Mouse (Mus musculus) testis, postnatal 14 days (tissue): Measurements from ENCODE around the gene Rnf217.
A peak's percentile ranks its signal among the peaks of the same experiment; 100 is the strongest.

Source experiments
- DNase-seq: peaks from one replicate; pipeline ENCODE4 v3.0.0; 2021; ENCODE audit warnings: low spot score

Gene Rnf217

DNA sequence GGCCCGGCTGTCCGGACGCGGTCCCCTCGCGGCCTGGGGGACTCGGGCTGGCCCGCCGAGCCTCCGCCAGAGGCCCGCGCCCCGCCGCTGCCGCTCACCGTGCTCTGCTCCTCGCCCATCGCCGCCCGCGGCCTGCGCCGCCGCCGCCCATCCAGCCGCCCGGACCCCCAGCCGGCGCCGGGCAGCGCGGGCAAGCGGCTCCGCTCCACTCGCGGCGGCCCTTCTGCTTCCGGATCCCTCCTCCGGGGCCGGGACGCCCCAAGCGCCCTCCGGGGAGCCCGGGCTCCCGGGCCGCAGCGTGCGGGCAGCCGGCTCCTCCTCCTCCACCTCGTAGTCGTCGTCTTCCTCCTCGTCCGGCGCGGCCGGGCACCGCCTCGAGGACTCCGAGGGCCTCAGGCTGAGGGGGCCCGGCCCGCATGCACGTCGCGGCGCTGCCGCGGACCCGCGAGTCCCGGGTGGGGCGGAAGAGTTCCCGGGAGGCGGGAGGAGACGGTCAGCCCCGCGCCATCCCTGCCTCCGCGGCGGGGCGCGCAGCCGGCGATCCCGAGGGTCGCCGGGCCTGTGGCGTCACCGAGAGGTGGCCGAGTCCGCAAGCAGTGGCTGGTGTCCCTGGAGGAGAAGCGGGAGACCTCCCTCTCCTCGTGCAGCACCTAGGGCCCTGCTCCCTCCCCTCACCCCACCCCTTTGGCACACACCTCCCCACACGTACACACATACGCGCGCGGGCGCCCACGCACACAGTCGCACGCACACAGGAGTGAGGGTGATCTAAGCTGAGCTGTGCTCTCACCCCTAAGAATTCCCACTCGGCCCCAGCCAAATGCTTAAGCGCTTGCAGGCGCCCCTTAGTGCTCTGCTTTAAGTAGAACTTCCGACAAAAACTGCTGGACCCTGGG lies at the start of gene Rnf217:
Rnf217 (minus strand) TSS at position 119 of the 896 bp plus-strand sequence.
- peak; percentile 81 for DNase-seq

DNA sequence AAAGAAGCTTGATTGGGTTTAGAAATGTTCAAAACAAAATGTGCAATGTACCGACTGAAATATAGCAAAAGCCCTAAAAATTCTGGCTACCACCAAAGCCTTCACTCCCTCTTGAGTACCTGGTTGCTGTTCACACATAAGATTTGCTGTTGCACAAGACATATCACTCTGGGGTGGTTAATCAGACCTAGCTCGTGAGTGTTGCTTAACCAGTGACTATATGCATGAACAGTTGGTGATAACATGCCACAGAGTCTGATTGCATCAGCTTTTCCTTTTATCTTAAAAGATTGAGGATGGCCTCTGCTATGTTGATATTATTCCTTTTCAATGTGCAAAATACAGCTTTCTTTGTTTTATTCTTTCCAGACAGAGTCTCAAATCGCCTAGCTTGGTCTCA lies 38.3 kb upstream of the Rnf217 start:
- no peak for DNase-seq

DNA sequence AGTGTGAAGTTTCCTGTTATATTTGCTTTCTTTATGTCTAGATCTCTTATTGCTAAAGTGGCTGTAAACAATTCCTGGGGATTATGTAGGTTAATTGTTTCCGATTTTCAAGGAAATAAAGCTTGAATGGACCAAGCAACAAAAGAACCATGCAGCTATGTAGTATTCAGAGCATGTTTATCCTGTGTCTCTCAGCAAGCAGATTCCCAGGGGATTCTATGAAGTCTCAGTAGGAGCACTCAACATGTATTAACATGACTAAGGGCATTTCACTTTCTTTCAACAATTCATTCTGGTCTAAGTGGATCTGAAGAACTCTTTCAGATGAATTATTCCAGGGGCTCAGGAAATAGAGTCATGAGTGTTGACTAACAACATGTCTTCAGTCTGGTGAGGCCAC lies 37.1 kb upstream of the Rnf217 start:
- DNase-seq = no peak

DNA sequence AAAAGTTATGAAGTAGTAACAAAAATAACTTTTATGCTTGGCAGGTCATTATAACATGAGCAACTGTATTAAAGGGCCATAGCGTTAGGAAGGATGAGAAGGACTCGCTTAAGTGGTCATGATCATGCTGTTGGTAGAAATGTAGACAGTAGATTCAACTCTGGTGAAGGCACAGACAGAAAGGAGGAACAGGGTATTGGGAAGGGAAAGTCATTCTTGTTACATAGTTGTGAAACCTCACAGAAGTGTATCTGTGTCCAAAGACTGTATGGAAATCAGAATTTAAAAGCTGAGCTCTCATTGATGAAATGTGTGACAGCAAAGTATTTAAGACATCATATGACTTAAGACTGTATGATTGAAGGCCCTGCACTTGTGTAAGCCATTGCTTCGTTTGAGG lies 26.1 kb upstream of the Rnf217 start:
- DNase-seq = no peak

DNA sequence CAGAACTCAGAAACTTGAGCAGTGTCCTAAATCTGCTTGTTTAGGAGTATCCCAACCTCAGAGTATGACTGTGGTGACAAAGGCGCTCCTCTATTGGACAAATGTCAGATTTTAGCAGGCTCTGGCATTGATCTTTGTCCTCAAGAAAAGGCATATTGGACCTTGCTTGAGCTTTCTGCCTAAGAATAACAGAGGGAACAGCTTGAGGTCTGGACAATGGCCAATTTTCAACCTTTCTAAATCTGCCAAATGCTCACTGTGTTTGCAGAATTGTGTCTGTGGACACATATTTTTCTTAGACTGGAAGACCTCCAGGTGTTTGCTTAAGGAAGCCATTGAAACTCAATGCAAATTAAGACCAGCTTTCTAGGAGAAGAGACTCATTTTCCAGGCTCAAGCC lies 23.0 kb upstream of the Rnf217 start:
- no peak for DNase-seq

DNA sequence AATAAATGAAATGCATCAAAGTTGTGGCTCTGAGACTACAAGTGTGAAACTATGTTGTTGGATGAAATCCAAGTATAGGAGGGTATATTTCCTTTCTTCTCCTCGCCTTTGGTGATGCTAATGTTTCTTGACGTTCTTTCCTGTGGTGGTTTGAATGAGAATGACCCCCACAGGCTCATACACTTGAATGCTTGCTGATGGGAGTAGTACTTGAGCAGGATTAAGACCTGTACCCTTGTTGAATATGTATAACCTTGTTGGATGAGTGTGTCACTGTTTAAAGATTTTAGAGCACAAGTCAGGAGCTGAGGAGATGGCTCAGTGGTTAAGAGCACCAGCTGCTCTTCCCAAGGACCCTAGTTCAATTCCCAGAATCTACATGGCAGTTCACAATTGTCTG lies 6.4 kb upstream of the Rnf217 start:
- DNase-seq = no peak

DNA sequence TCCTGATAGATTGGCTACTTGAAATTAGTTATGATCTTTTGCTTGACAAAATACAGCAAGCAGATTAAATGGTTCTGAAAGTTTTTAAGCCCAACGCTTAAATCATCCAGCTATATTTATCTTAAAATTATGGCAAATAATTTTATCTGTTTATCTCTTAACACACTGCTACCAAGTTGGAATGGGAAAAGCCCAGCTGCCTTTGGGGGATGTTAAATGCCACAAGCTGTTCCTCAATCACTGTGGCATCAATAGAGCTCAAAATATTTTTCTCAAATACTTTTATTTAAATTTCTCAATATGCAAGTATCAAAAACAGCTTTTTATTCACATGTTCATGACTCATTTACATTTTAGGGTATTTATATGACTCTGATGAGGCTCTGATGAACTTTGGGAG lies 5.1 kb upstream of the Rnf217 start:
- DNase-seq = no peak

DNA sequence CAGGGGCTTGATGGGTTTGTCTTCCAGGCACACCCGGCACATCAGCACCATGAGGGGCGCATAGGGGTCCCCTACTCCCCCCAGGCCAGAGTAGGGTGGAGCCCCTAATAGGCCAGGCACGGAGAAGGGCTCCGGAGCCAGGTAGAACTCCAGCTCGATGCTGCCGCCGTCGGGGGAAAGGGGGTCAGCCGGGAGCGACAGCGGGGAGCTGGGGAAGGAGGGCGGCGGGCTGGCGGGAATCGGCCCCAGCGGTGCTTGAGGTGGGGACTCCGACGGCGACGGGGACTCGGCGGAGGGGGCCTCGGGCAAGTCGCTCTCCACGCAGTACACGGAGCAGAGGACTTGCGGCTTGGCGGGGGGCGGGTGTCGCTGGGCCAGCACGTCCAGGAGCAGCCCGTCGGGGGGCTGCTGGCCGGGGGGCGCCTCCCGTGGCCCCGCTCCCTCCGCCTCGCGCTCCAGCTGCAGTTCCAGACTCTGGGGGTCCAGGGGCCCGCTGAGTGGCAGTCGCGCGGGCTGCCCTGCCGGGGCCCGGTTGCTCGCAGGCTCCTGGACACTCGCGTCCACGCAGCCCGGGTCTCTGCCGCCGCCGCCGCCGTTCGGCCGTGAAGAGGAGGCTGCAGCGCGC lies 431 bp downstream of the Rnf217 start:
- DNase-seq = peak; percentile 68

DNA sequence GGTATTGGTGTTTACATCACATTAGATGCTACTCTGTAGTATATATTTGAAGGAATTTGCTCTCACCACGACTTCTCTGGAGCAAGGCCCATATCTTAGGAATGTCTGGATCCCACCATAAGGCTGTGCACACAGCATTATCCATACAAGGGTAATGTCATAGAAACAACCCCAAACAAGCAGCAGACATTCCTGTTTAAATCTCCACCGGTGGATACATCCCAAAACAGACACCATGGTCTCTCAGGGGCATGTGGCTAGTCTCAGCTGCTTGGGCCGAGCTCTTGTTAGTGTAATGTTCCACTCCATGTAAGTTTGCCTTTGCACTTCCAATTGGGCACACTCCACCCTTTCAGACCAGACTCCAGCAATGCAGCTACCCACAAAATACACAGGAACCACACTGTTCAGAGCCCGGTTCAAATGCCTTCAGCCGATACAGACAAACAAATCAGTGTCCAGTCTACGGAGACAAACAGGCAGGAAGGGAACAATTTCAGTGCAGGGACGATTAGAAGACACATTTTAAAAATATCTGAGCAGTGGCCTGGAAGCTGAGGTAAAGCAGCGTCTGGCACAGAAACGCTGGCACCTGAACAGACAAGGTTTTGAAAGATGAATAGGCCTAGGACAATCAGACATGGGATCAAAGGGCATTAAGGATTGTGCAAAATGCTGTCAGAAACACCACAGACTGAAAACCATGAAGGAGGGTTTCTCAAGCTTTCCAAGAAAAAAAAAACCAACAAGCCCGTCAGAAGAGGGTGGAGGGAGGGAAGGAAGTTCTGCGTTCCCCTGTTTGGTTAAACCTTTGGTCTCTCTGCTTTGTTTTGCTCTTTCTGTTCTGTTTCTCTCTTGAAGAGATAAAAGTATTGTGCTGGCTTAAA lies 1.8 kb downstream of the Rnf217 start:
- no peak for DNase-seq

DNA sequence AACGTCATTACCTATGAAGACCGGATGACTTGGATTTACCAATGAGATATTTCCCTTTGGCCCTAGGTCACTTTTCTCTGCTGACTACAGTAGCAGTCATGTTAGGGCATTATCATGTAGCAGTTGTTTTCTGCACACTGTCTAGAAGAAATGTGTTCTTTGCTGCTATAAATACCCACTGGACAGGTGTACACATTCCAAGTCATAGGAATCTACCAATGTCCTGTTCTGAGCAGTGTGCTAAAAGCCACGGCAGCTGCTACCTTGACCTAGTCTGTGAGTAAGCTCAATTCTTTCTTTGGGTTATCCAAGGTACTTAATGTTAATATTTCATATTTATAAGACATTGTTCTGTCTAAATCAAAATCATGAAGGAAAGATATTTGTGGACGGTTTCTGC lies 5.1 kb downstream of the Rnf217 start:
- DNase-seq = no peak

DNA sequence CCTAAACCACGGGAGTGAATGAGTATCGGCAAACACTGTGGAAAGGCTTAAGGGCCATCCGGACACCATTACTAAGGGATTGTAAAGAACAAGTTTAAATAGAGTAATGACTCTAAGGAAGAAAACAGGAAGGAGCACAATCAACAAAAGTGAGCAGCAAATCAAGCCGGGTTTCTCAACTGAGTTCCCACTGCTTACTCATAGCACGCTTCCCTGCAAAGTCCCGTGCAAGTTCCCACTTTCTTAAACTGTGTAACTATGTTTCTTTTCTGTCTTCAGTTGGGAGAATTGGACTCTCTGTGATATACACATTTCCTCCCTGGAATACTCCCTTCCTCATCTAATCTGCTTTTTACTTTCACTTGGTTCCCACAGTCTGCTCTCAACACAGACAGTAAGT lies 8.9 kb downstream of the Rnf217 start:
- DNase-seq = peak; percentile 45

DNA sequence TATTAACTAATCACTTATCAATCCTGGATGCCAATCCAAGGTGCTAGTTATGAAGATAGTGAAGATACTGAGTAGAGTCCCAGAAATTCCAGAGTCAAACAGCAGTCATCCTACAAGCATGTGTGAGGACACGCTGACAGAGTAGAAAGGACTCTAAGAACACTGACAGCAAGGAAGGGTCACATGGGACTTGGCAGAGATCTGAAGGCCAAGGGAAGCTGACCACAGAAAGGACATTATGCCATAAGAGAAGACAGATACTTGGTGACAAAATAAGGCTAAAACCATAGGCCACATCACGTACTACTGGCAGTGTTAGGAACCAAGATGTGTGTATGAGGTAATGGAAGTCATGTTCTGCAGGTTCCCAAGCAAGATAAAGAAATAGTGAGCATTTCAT lies 11.1 kb downstream of the Rnf217 start:
- no peak for DNase-seq

DNA sequence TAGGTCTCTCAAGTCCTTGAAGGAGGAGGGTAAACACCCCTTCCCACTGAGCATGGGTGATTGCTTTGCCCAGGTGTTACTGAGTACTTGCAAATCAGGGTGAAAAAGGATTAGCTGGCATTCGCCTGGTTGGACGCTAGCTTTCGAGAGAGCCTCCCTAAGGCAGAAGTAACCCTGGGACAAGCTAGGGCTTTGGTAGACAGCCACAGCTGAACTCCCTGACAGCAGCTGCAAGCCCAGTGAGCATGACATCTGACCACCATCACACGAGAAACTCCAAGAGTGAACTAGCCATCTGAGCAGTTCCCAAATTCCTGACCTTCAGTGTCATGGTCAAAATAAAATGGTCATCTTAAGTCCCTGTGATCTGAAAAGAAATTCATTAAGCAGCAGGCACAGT lies 12.2 kb downstream of the Rnf217 start:
- DNase-seq = no peak

DNA sequence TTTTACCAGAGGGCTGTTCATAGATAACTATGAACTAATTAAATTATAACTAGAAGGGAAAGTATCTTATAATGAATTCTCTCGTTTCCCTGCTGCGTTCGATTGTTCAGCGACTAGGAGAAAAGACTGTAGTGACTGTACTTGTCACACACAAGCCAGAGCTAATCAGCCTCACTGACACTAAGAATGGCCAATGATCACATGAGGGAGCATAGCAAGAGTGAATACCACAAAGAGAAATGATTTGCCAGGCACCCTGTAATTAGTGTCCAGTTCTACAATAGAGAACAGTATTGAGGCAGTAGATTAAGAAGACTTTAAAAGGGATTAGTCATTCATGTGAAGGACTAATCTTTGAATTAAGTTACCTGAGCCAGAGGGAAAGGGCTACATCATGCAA lies 13.7 kb downstream of the Rnf217 start:
- no peak for DNase-seq

DNA sequence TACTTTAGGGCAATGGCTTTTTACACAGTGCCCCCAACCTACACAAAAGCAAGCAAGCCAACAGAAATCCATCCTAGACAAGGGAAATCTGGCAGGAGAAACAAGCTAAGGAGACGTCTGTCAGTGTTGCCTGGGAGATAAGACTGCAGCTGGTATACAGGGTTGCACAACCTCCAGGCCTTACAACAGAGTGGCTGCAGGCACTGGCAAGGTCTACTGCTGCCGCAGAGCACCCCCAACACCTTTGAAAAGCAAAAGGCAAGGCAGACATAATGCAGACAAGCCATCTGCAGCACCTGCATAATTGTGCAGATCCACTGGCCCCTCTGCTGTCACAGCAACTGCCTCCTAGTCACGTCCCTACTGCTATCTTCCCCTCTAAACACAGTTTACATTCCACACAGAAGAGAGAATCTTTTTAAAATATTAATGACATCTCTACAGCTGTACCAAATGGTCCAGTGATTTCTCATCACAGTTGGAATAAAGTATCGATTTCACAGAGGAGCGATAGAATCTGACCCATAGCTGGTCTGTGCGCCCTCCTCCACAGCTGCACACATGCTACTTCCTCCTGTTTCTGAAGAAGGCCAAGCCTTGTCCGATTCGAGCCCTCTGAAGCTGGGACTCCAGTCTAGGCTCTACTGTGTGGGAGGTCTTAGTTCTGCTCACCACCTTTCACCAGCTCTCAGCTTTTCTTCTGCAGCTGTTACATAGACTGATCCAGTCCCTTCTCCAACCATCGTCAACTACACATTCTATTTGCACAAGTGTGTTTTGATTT lies 16.1 kb downstream of the Rnf217 start:
- no peak for DNase-seq

DNA sequence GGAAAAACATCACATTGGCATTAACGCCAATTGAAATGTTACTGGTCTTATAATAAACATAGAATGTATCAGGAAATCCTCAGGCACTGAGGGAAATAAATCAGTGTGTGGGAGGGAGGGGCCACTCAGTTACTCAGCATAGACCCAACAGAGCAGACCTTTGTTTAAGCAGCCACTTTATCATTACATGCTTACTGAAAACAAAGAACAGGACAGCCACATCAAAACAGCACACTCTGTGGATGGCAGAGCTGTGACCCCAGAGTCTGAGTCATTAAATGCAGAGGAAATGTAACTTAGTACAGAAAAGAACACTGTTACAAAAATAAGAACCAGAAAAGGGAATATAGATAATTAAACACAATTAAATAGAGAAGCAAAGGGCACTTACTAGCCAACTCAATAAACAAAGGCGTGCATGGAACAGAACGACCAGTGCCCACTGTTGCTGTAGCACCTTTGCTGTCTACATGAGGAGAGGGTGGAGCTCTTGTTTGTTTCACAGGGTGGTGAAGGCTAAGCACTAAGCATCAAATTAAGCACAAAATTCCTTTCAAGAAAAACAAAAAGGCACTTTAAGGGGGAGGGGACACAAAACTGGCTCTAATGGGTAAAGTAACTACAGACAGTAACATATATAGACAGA lies 16.8 kb downstream of the Rnf217 start:
- DNase-seq = no peak

DNA sequence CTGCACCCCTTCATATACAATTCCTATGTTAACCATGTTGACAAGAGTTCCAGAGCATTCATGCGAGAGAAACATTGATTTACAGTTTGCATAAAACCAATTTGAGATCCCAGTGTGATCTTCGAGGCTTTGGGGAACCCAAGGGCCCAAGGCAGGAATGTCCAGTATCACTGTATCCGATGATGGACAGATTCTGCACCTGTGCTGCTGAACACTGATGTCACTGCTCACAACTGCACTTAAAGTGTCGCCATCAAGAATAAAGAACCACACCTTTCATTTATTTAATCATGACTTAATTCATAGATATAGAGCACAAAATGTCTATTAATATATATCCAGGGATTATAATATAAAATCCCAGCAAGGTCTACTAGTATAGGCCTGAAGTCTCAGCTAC lies 28.3 kb downstream of the Rnf217 start:
- DNase-seq = no peak

DNA sequence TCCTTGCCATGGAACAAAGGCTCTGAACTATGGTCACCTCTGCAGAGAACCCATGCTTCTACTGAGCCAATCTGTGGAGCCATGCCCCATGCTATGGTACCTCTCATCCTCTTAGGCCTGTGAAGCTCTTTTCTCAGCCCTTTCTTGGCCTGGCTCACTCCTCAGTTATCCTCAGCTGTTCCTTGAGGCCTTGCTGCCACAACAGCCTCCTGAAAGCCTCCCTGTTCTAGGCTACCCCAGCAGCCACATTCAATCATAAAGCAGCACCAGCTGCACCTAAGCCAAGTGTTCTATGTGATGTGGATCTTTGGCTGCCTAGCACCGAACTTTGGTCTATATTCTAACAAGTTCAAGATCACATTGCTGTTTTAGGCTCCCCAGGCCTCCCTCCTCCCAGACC lies 28.9 kb downstream of the Rnf217 start:
- no peak for DNase-seq

DNA sequence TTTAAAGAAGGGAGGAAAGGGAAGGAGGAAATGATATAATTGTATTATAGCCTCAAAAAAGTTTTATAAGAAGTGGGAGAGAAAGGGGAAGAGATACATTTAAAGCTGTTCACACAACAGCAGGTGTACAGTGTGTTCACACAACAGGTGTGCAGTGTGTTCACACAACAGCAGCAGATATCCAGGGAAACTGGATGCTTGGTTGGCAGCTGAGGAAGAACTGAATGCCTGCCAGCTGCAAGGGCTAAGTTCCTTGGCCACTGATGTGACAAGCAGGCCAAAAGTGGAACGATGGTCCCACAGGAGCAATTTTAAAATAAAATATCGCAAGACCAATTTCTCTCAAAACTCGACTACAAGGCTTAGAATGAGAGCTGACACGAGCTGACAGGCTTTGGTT lies 35.7 kb downstream of the Rnf217 start:
- no peak for DNase-seq

DNA sequence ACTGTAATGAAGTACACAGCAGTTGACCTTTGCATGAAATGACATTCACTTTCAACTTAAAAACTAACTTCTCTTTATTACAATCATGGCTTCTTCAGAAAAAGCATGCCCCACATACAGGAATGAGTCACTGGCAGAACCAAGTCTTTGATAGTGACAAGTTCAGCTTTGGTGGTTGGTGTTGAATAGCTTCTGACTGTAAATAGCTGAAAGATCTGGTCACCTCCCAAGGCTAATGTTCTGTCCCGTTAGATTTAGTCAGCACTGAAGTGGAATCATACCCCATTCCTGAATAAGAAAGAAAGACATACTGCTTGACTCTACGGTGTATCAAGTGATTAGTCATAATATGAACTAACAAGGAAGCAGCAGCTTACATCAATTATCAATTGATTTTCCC lies 51.7 kb downstream of the Rnf217 start:
- no peak for DNase-seq

DNA sequence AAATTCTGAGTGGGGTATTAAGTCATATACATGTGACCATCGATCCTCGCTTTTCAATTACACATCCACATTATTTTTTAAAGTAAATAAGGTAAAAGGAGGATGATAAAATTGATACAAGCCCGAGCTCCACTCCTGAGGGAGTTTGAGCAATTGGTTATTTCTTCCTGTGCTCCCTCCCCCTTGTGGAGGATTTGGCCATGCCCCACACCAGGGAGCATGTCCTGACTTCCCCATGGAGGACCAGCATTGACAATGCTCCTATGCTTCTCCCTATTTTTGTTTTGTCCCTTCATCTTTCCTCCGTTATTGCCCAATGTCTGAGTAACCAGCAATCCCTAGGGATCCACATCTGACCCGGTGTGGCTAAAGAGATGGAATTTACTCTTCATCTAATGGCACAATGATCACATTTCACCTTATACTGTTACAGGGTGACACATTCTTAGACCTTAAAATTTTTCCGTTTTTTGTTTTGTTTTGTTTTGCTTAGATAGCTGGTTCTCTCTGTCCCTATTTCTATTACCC lies 53.5 kb downstream of the Rnf217 start:
- no peak for DNase-seq
